Mouse (Mus musculus): ENCODE measurements around the gene Fez1. TPM values are rescaled to one million over a fixed set of nuclear protein-coding genes. Genes with fewer than 3 reads are reported as not detected.
A peak's percentile ranks its signal among the peaks of the same experiment; 100 is the strongest.

Fez1 gene
- polyA plus RNA-seq, 1 experiment from 2014 or later, result 186 TPM

GRCm38 (mm10) chr9:36918582-36918981, 96.9 kb downstream of the Fez1 start:
- H3K36me3 ChIP-seq (replicated peaks), result peaks cover 32% of the 10 kb centered on the region

GRCm38 (mm10) chr9:36919472-36919871, 97.8 kb downstream of the Fez1 start:
- Histone ChIP-seq H3K9me3 (no peaks in the 10 kb centered on the region), H3K27ac (no peak overlapping the region), H3K4me3 (no peak overlapping the region), H3K36me3 (replicated peaks) (peaks cover 33% of the 10 kb centered on the region), H3K4me1 (peaks cover 50% of the 10 kb centered on the region), H3K27me3 (ENCODE audit: poor library complexity, severe bottlenecking) (no peaks in the 10 kb centered on the region)
- whole genome bisulfite sequencing, result 58% methylated on average over 4 of the region's 4 CpGs
- DNase-seq (ENCODE audit: extremely low spot score, low spot score), result no peak

More at GRCm38 (mm10) chr9:36918582-36918981, 96.9 kb downstream of the Fez1 start:
- Histone ChIP-seq H3K27me3 (ENCODE audit: poor library complexity, severe bottlenecking) (no peaks in the 10 kb centered on the region), H3K9me3 (no peaks in the 10 kb centered on the region), H3K4me3 (no peak overlapping the region), H3K4me1 (peaks cover 50% of the 10 kb centered on the region), H3K27ac (no peak overlapping the region)
- no peak for DNase-seq (ENCODE audit: extremely low spot score, low spot score)
- 66% methylated on average over 3 of the region's 3 CpGs for WGBS

- H3K9me3 ChIP-seq, result no peaks in the 10 kb centered on the region
- H3K4me1 ChIP-seq, result peaks cover 44% of the 10 kb centered on the region
- no peak for DNase-seq (ENCODE audit: extremely low spot score, low spot score)
- no peaks in the 10 kb centered on the region for H3K27me3 ChIP-seq (ENCODE audit: poor library complexity, severe bottlenecking)
- no peak overlapping the region for H3K4me3 ChIP-seq
- H3K27ac ChIP-seq, result peak overlapping the region; percentile 56; the same call in 1 of the 2 replicates
- WGBS, result 62% methylated on average over 13 of the region's 13 CpGs
- H3K36me3 ChIP-seq (replicated peaks), result peaks cover 37% of the 10 kb centered on the region
Observed at GRCm38 (mm10) chr9:36921718-36922415, 100.2 kb downstream of the Fez1 start.

GRCm38 (mm10) chr9:36923753-36924152, 102.1 kb downstream of the Fez1 start:
- peaks cover 34% of the 10 kb centered on the region for H3K36me3 ChIP-seq (replicated peaks)
- WGBS, result 95% methylated on average over 5 of the region's 5 CpGs

More at GRCm38 (mm10) chr9:36923753-36924152, 102.1 kb downstream of the Fez1 start:
- H3K27ac ChIP-seq, result no peak overlapping the region
- H3K4me1 ChIP-seq, result peaks cover 35% of the 10 kb centered on the region
- H3K9me3 ChIP-seq, result no peaks in the 10 kb centered on the region
- no peak for DNase-seq (ENCODE audit: extremely low spot score, low spot score)
- no peak overlapping the region for H3K4me3 ChIP-seq
- no peaks in the 10 kb centered on the region for H3K27me3 ChIP-seq (ENCODE audit: poor library complexity, severe bottlenecking)

Other genes starting within 250 kb of the Fez1 start
- not detected in 2 replicates for gene Gm17689, start 239.2 kb upstream of the Fez1 start, polyA plus RNA-seq (2016; fragmentation: Nextera tagmentation; extraction: Ambion mirVana)
- gene A630095E13Rik, start 178.5 kb upstream of the Fez1 start, polyA plus RNA-seq (2016; fragmentation: Nextera tagmentation; extraction: Ambion mirVana), result not detected in 2 replicates
- not detected in 2 replicates for gene Acrv1, start 128.6 kb upstream of the Fez1 start, polyA plus RNA-seq (2016; fragmentation: Nextera tagmentation; extraction: Ambion mirVana)
- gene Chek1, start 94.8 kb upstream of the Fez1 start, polyA plus RNA-seq (2016; fragmentation: Nextera tagmentation; extraction: Ambion mirVana), result 65.2 and 65.6 TPM in 2 replicates
- gene Stt3a, start 54.2 kb upstream of the Fez1 start, polyA plus RNA-seq (2016; fragmentation: Nextera tagmentation; extraction: Ambion mirVana), result 158 and 173 TPM in 2 replicates
- 101 and 106 TPM in 2 replicates for gene Ei24, start 24.5 kb upstream of the Fez1 start, polyA plus RNA-seq (2016; fragmentation: Nextera tagmentation; extraction: Ambion mirVana)

Data from forebrain, embryonic 10.5 days (tissue).